Mouse (Mus musculus) liver, embryonic 13.5 days (tissue): Measurements from ENCODE around the gene Kif9. TPM values are rescaled to one million over a fixed set of nuclear protein-coding genes. Genes with fewer than 3 reads are reported as not detected.

Experiments
- polyA plus RNA-seq: library from polyadenylated mRNA; unstranded; fragments of >200 nt; fragmentation: Nextera tagmentation; extraction: Ambion mirVana; gene quantifications from 2 replicates; pipeline ENCODE4 v1.2.1, GENCODE M21; 2015

Gene Kif9
- polyA plus RNA-seq, 1 experiment from 2014 or later = 0.27 TPM

Other genes starting within 250 kb of the Kif9 start
- 0.20 and 0.27 TPM in 2 replicates for gene Cspg5, start 233.2 kb upstream of the Kif9 start, polyA plus RNA-seq
- gene Elp6, start 171.8 kb upstream of the Kif9 start, polyA plus RNA-seq = 11.1 and 11.3 TPM in 2 replicates
- 20.6 and 23.2 TPM in 2 replicates for gene Scap, start 143.7 kb upstream of the Kif9 start, polyA plus RNA-seq
- 3.2 TPM in 2 replicates for gene Ptpn23, start 68.7 kb upstream of the Kif9 start, polyA plus RNA-seq
- gene Ngp, start 57.2 kb upstream of the Kif9 start, polyA plus RNA-seq = 46.6 and 49.4 TPM in 2 replicates
- 1.9 and 2.7 TPM in 2 replicates for gene Klhl18, start 264 bp upstream of the Kif9 start, polyA plus RNA-seq
- 11.4 and 13.4 TPM in 2 replicates for gene Setd2, start 55.6 kb downstream of the Kif9 start, polyA plus RNA-seq
- gene Nradd, start 147.5 kb downstream of the Kif9 start, polyA plus RNA-seq = 2.7 and 2.8 TPM in 2 replicates
- 1.6 and 2.1 TPM in 2 replicates for gene Nbeal2, start 177.2 kb downstream of the Kif9 start, polyA plus RNA-seq
- 84.4 and 86.3 TPM in 2 replicates for gene Ccdc12, start 179.5 kb downstream of the Kif9 start, polyA plus RNA-seq